Mouse (Mus musculus): Measurements from ENCODE around the gene Hoxa3. TPM values are rescaled to one million over a fixed set of nuclear protein-coding genes. Genes with fewer than 3 reads are reported as not detected.

Gene Hoxa3
- polyA plus RNA-seq, 3 experiments from 2014 or later: not detected

GRCm38 (mm10) chr6:52231885-52232567 lies 18.9 kb upstream of the Hoxa3 start:
- no peak for ATAC-seq

- ATAC-seq: no peak
Observed at GRCm38 (mm10) chr6:52230516-52231165, 17.5 kb upstream of the Hoxa3 start, which contains the start of gene Hoxa9. Gene Hoxa9, minus strand, starts transcription at chr6:52231089.

GRCm38 (mm10) chr6:52229558-52230416 lies 16.7 kb upstream of the Hoxa3 start:
- peak; percentile 20 for ATAC-seq

GRCm38 (mm10) chr6:52228475-52229465 lies 15.6 kb upstream of the Hoxa3 start:
- no peak for ATAC-seq

GRCm38 (mm10) chr6:52227470-52228222 lies 14.5 kb upstream of the Hoxa3 start:
- ATAC-seq: no peak

- no peak for ATAC-seq
Observed at GRCm38 (mm10) chr6:52226569-52227257, 13.6 kb upstream of the Hoxa3 start.

- no peak for ATAC-seq
Observed at GRCm38 (mm10) chr6:52225612-52226568, 12.8 kb upstream of the Hoxa3 start.

GRCm38 (mm10) chr6:52224895-52225611 lies 11.9 kb upstream of the Hoxa3 start:
- ATAC-seq: no peak

- ATAC-seq: no peak
Observed at GRCm38 (mm10) chr6:52223939-52224760, 11.0 kb upstream of the Hoxa3 start.

- no peak for ATAC-seq
Observed at GRCm38 (mm10) chr6:52222729-52223128, 9.6 kb upstream of the Hoxa3 start.

- no peak for ATAC-seq
Observed at GRCm38 (mm10) chr6:52221993-52222685, 9.0 kb upstream of the Hoxa3 start.

- peak; percentile 66 for ATAC-seq
Observed at GRCm38 (mm10) chr6:52221337-52221992, 8.3 kb upstream of the Hoxa3 start, which contains the start of gene Hoxa7. Gene Hoxa7, minus strand, starts transcription at chr6:52221854.

GRCm38 (mm10) chr6:52220865-52221310 lies 7.8 kb upstream of the Hoxa3 start:
- no peak for ATAC-seq

GRCm38 (mm10) chr6:52220003-52220864 lies 7.1 kb upstream of the Hoxa3 start:
- ATAC-seq: no peak

- ATAC-seq: no peak
Observed at GRCm38 (mm10) chr6:52219234-52219942, 6.3 kb upstream of the Hoxa3 start.
